Mouse (Mus musculus) CH12.LX (cell line): ENCODE measurements at regions not wholly inside any gene's neighbourhood (a gene's known extent, or its start where the extent isn't known, plus 50 kb on each side); places are given as distances from the start of the nearest gene placed in this dataset.

Experiments
- CTCF ChIP-seq, 2 experiments: IDR thresholded peaks in 1 of 2; conservative IDR thresholded peaks in 1 of 2; 2 replicates each; pipeline ENCODE4 v1.5.1; 2011 to 2012; ENCODE audit warnings: low read depth in 2 of 2, low read length in 2 of 2, improper control_type of control experiment in 1 of 2, inconsistent platforms in 1 of 2, mild to moderate bottlenecking in 1 of 2, moderate library complexity in 1 of 2
- EP300 ChIP-seq: IDR thresholded peaks from 2 replicates; pipeline ENCODE4 v1.6.1; 2011; ENCODE audit warnings: low read length, improper control_type of control experiment
- IRF4 ChIP-seq: IDR thresholded peaks from 2 replicates; pipeline ENCODE4 v1.6.1; 2014; ENCODE audit warnings: low read depth, mild to moderate bottlenecking, inconsistent platforms, low read length, improper control_type of control experiment
- JUN ChIP-seq: IDR thresholded peaks from 2 replicates; pipeline ENCODE4 v1.6.1; 2011; ENCODE audit warnings: low read depth, mild to moderate bottlenecking, low read length, improper control_type of control experiment, moderate library complexity; ENCODE audit not compliant: insufficient read depth
- MAFK ChIP-seq: IDR thresholded peaks from 2 replicates; pipeline ENCODE4 v1.6.1; 2011; ENCODE audit warnings: low read length, improper control_type of control experiment; ENCODE audit not compliant: insufficient replicate concordance
- MEF2A ChIP-seq: IDR thresholded peaks from 2 replicates; pipeline ENCODE4 v1.6.1; 2014; ENCODE audit warnings: low read depth, mild to moderate bottlenecking, inconsistent platforms, low read length, improper control_type of control experiment, borderline replicate concordance
- NELFE ChIP-seq: IDR thresholded peaks from 2 replicates; pipeline ENCODE4 v1.6.1; 2011; ENCODE audit warnings: low read depth, low read length, improper control_type of control experiment
- POLR2A ChIP-seq: IDR thresholded peaks from 2 replicates; pipeline ENCODE4 v1.6.1; 2011; ENCODE audit warnings: low read depth, mild to moderate bottlenecking, improper control_type of control experiment, low read length
- POLR2AphosphoS2 ChIP-seq: IDR thresholded peaks from 2 replicates; pipeline ENCODE4 v1.6.1; 2011; ENCODE audit warnings: low read depth, low read length, improper control_type of control experiment
- RAD21 ChIP-seq: IDR thresholded peaks from 2 replicates; pipeline ENCODE4 v1.6.1; 2011; ENCODE audit warnings: low read depth, mild to moderate bottlenecking, low read length, improper control_type of control experiment, moderate library complexity
- RCOR1 ChIP-seq: conservative IDR thresholded peaks from 2 replicates; pipeline ENCODE4 v1.6.1; 2012; ENCODE audit warnings: low read depth, mild to moderate bottlenecking, inconsistent platforms, low read length, improper control_type of control experiment
- USF2 ChIP-seq: conservative IDR thresholded peaks from 2 replicates; pipeline ENCODE4 v1.6.1; 2011; ENCODE audit warnings: low read depth, low read length, improper control_type of control experiment

DNA sequence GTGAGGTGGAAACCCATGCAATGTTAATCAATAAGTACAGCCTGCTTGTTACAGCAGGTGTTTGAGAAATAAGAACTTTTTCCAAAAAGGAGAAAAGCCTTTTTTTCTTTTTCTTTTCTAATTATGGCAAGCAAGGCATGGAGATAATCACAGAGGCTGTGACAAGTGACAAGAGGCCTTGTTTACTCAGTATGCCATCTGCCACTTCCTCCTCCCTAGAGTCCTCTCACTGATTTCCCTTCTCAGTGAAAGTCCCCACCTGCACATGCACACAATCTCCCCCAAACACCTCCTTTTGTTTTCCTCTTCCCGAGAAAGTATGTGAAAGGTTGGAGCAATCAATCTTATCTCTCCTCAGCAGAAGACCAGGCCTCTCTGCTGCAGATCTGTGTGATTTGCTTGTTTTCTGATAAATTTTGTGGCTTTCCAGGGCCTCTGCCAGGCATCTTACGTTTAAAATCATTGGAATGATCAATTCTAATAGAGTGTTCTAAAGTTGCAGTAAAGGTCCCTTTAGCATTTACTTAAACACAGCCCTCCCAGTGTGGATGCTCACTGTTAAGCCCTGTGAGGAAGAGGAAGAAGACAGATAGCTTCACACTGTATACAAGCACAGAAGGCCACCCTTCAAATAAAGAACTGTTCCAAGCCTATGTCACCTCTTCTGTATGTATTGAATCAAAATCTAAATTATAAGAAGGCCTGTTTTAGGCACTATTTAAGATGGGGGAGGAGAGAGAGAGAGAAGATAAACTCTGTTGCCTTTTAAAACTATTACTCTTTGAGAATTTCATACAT is 710.5 kb downstream of the Rapgef2 start:
- no peak for TF ChIP-seq MEF2A
- no peak for TF ChIP-seq CTCF (conservative IDR thresholded peaks at IDR 0.05 in 1 of 2, IDR thresholded peaks at IDR 0.05 in 1 of 2; ENCODE audit: low read depth in 2 of 2, low read length in 2 of 2)
- no peak for TF ChIP-seq POLR2A
- TF ChIP-seq EP300: no peak
- no peak for TF ChIP-seq JUN
- no peak for TF ChIP-seq USF2
- no peak for TF ChIP-seq RAD21
- TF ChIP-seq NELFE: no peak
- no peak for TF ChIP-seq IRF4
- TF ChIP-seq POLR2AphosphoS2: no peak
- TF ChIP-seq MAFK: no peak
- TF ChIP-seq RCOR1: no peak
